Mouse (Mus musculus): ENCODE results near the gene Arntl2. TPM values are rescaled to one million over a fixed set of nuclear protein-coding genes. Genes with fewer than 3 reads are reported as not detected.
A peak's percentile ranks its signal among the peaks of the same experiment; 100 is the strongest.

The Arntl2 gene
- polyA plus RNA-seq (2014; fragmentation: Nextera tagmentation; extraction: Ambion mirVana): 7.1 and 8.5 TPM in 2 replicates

GRCm38 (mm10) chr6:146795924-146796545 is at the start of gene Arntl2:
TSS of gene Arntl2 (plus strand) at chr6:146796055.
- ATAC-seq (ENCODE audit: insufficient number of reproducible peaks, insufficient read depth, low FRiP score, low read depth): peak; percentile 96
- Histone ChIP-seq H3K27me3 (ENCODE audit: control insufficient read depth, insufficient read depth, low read length) (no peaks in the 10 kb centered on the region), H3K9me3 (ENCODE audit: control insufficient read depth, low read depth, low read length) (no peaks in the 10 kb centered on the region), H3K4me2 (replicated peaks; ENCODE audit: low read depth, low read length) (peak within 1 kb of the TSS; percentile 85), H3K36me3 (ENCODE audit: control insufficient read depth, insufficient read depth, low read length) (no peaks in the 10 kb centered on the region), H3K4me3 (ENCODE audit: low read depth, low read length) (peak within 1 kb of the TSS; percentile 43), H3K27ac (ENCODE audit: low read length) (no peak within 1 kb of the TSS), H3K9ac (replicated peaks; ENCODE audit: low read depth, low read length) (peak within 1 kb of the TSS; percentile 47), H3K4me1 (ENCODE audit: control insufficient read depth, insufficient read depth, low read length) (no peaks in the 10 kb centered on the region)
- WGBS: 2% methylated on average over 36 of the region's 36 CpGs

- Histone ChIP-seq H3K4me2 (replicated peaks; ENCODE audit: low read depth, low read length) (no peak overlapping the region), H3K4me3 (ENCODE audit: low read depth, low read length) (no peak overlapping the region), H3K4me1 (ENCODE audit: control insufficient read depth, insufficient read depth, low read length) (no peaks in the 10 kb centered on the region), H3K9ac (replicated peaks; ENCODE audit: low read depth, low read length) (no peak overlapping the region), H3K27ac (ENCODE audit: low read length) (no peak overlapping the region), H3K27me3 (ENCODE audit: control insufficient read depth, insufficient read depth, low read length) (no peaks in the 10 kb centered on the region), H3K36me3 (ENCODE audit: control insufficient read depth, insufficient read depth, low read length) (no peaks in the 10 kb centered on the region), H3K9me3 (ENCODE audit: control insufficient read depth, low read depth, low read length) (no peaks in the 10 kb centered on the region)
- WGBS: 50% methylated on average over 5 of the region's 5 CpGs
- ATAC-seq (ENCODE audit: insufficient number of reproducible peaks, insufficient read depth, low FRiP score, low read depth): no peak
These were observed 49.3 kb upstream of the Arntl2 start for GRCm38 (mm10) chr6:146746577-146746976.

GRCm38 (mm10) chr6:146747057-146747456 is 48.8 kb upstream of the Arntl2 start:
- Histone ChIP-seq H3K36me3 (ENCODE audit: control insufficient read depth, insufficient read depth, low read length) (no peaks in the 10 kb centered on the region), H3K4me3 (ENCODE audit: low read depth, low read length) (no peak overlapping the region), H3K27me3 (ENCODE audit: control insufficient read depth, insufficient read depth, low read length) (no peaks in the 10 kb centered on the region), H3K27ac (ENCODE audit: low read length) (no peak overlapping the region), H3K9me3 (ENCODE audit: control insufficient read depth, low read depth, low read length) (no peaks in the 10 kb centered on the region), H3K4me2 (replicated peaks; ENCODE audit: low read depth, low read length) (no peak overlapping the region), H3K9ac (replicated peaks; ENCODE audit: low read depth, low read length) (no peak overlapping the region), H3K4me1 (ENCODE audit: control insufficient read depth, insufficient read depth, low read length) (no peaks in the 10 kb centered on the region)
- ATAC-seq (ENCODE audit: insufficient number of reproducible peaks, insufficient read depth, low FRiP score, low read depth): no peak

GRCm38 (mm10) chr6:146748271-146748670 is 47.6 kb upstream of the Arntl2 start:
- Histone ChIP-seq H3K27ac (ENCODE audit: low read length) (no peak overlapping the region), H3K4me2 (replicated peaks; ENCODE audit: low read depth, low read length) (no peak overlapping the region), H3K9ac (replicated peaks; ENCODE audit: low read depth, low read length) (no peak overlapping the region), H3K36me3 (ENCODE audit: control insufficient read depth, insufficient read depth, low read length) (no peaks in the 10 kb centered on the region), H3K9me3 (ENCODE audit: control insufficient read depth, low read depth, low read length) (no peaks in the 10 kb centered on the region), H3K27me3 (ENCODE audit: control insufficient read depth, insufficient read depth, low read length) (no peaks in the 10 kb centered on the region), H3K4me3 (ENCODE audit: low read depth, low read length) (no peak overlapping the region), H3K4me1 (ENCODE audit: control insufficient read depth, insufficient read depth, low read length) (no peaks in the 10 kb centered on the region)
- WGBS: 84% methylated on average over 1 of the region's 1 CpGs
- no peak for ATAC-seq (ENCODE audit: insufficient number of reproducible peaks, insufficient read depth, low FRiP score, low read depth)

- H3K27ac ChIP-seq (ENCODE audit: low read length): no peak overlapping the region
These were observed 44.2 kb upstream of the Arntl2 start for GRCm38 (mm10) chr6:146751671-146752070.

GRCm38 (mm10) chr6:146752178-146752577 is 43.7 kb upstream of the Arntl2 start:
- no peak overlapping the region for H3K9ac ChIP-seq (replicated peaks; ENCODE audit: low read depth, low read length)
- 0 out of 2 replicates have a peak, but pooled peaks cover 6% of the 10 kb centered on the region for H3K4me1 ChIP-seq (ENCODE audit: control insufficient read depth, insufficient read depth, low read length)
- no peaks in the 10 kb centered on the region for H3K9me3 ChIP-seq (ENCODE audit: control insufficient read depth, low read depth, low read length)
- H3K36me3 ChIP-seq (ENCODE audit: control insufficient read depth, insufficient read depth, low read length): no peaks in the 10 kb centered on the region
- H3K27me3 ChIP-seq (ENCODE audit: control insufficient read depth, insufficient read depth, low read length): no peaks in the 10 kb centered on the region
- no peak for ATAC-seq (ENCODE audit: insufficient number of reproducible peaks, insufficient read depth, low FRiP score, low read depth)
- H3K27ac ChIP-seq (ENCODE audit: low read length): no peak overlapping the region
- H3K4me2 ChIP-seq (replicated peaks; ENCODE audit: low read depth, low read length): no peak overlapping the region
- 87% methylated on average over 2 of the region's 2 CpGs for WGBS
- no peak overlapping the region for H3K4me3 ChIP-seq (ENCODE audit: low read depth, low read length)

More at GRCm38 (mm10) chr6:146751671-146752070, 44.2 kb upstream of the Arntl2 start:
- Histone ChIP-seq H3K4me2 (replicated peaks; ENCODE audit: low read depth, low read length) (no peak overlapping the region), H3K4me1 (ENCODE audit: control insufficient read depth, insufficient read depth, low read length) (0 out of 2 replicates have a peak, but pooled peaks cover 6% of the 10 kb centered on the region), H3K27me3 (ENCODE audit: control insufficient read depth, insufficient read depth, low read length) (no peaks in the 10 kb centered on the region), H3K36me3 (ENCODE audit: control insufficient read depth, insufficient read depth, low read length) (no peaks in the 10 kb centered on the region), H3K9me3 (ENCODE audit: control insufficient read depth, low read depth, low read length) (no peaks in the 10 kb centered on the region), H3K9ac (replicated peaks; ENCODE audit: low read depth, low read length) (no peak overlapping the region), H3K4me3 (ENCODE audit: low read depth, low read length) (no peak overlapping the region)
- peak; percentile 63; the same call in 1 of the 2 replicates for ATAC-seq (ENCODE audit: insufficient number of reproducible peaks, insufficient read depth, low FRiP score, low read depth)
- 64% methylated on average over 1 of the region's 1 CpGs for WGBS

- no peak for ATAC-seq (ENCODE audit: insufficient number of reproducible peaks, insufficient read depth, low FRiP score, low read depth)
- H3K4me1 ChIP-seq (ENCODE audit: control insufficient read depth, insufficient read depth, low read length): 0 out of 2 replicates have a peak, but pooled peaks cover 6% of the 10 kb centered on the region
- no peak overlapping the region for H3K4me3 ChIP-seq (ENCODE audit: low read depth, low read length)
- H3K36me3 ChIP-seq (ENCODE audit: control insufficient read depth, insufficient read depth, low read length): no peaks in the 10 kb centered on the region
- no peak overlapping the region for H3K9ac ChIP-seq (replicated peaks; ENCODE audit: low read depth, low read length)
- 65% methylated on average over 1 of the region's 1 CpGs for WGBS
- H3K4me2 ChIP-seq (replicated peaks; ENCODE audit: low read depth, low read length): no peak overlapping the region
- no peaks in the 10 kb centered on the region for H3K9me3 ChIP-seq (ENCODE audit: control insufficient read depth, low read depth, low read length)
- no peak overlapping the region for H3K27ac ChIP-seq (ENCODE audit: low read length)
- no peaks in the 10 kb centered on the region for H3K27me3 ChIP-seq (ENCODE audit: control insufficient read depth, insufficient read depth, low read length)
These were observed 43.2 kb upstream of the Arntl2 start for GRCm38 (mm10) chr6:146752612-146753011.

GRCm38 (mm10) chr6:146753560-146754160 is 42.2 kb upstream of the Arntl2 start:
- H3K9me3 ChIP-seq (ENCODE audit: control insufficient read depth, low read depth, low read length): no peaks in the 10 kb centered on the region
- H3K9ac ChIP-seq (replicated peaks; ENCODE audit: low read depth, low read length): no peak overlapping the region
- no peaks in the 10 kb centered on the region for H3K36me3 ChIP-seq (ENCODE audit: control insufficient read depth, insufficient read depth, low read length)
- WGBS: 48% methylated on average over 2 of the region's 2 CpGs
- no peak overlapping the region for H3K27ac ChIP-seq (ENCODE audit: low read length)
- 0 out of 2 replicates have a peak, but pooled peaks cover 6% of the 10 kb centered on the region for H3K4me1 ChIP-seq (ENCODE audit: control insufficient read depth, insufficient read depth, low read length)
- no peak overlapping the region for H3K4me2 ChIP-seq (replicated peaks; ENCODE audit: low read depth, low read length)
- no peaks in the 10 kb centered on the region for H3K27me3 ChIP-seq (ENCODE audit: control insufficient read depth, insufficient read depth, low read length)
- no peak for ATAC-seq (ENCODE audit: insufficient number of reproducible peaks, insufficient read depth, low FRiP score, low read depth)
- no peak overlapping the region for H3K4me3 ChIP-seq (ENCODE audit: low read depth, low read length)

All from stomach, embryonic 14.5 days (tissue).